Comparison of ENCODE assay signal across 1 mouse cellular context in the genomic region with DNA sequence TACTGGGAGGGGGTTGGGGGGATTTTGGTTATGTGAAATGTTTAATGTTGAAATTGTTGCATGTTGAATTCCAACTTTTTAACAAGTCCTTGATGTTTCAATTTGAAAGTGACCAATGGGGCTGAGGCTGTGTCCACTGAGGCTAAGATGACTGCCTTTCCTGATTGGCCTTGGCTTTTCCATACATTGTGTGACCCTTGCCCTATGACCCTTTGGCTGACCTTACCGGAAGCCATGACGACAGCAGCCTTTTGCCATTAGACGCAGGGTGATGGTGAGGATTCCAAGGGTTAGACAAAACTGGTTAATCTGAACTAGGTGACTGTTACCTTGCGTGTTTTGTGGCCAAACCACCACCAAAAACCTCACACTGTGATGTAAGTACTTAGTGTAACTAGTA.
TF ChIP-seq lines count a peak whose summit lies in the region.

No protein-coding gene starts in this region.

TF ChIP-seq in MEL, 35 proteins besides CTCF, POLR2A, EP300 and RAD21 (continued from another document):
- no peak for TF ChIP-seq ZMIZ1 (IDR thresholded peaks at IDR 0.05; ENCODE audit: low read depth, low read length)
- TF ChIP-seq ZKSCAN1 (IDR thresholded peaks at IDR 0.05; ENCODE audit: low read depth, low read length) = no peak
